Mouse (Mus musculus) frontal cortex, postnatal 25 days (tissue): ENCODE measurements around the gene Tle1.

Source experiments
- DNase-seq, 2 experiments: peaks; one replicate each; pipeline ENCODE4 v3.0.0; 2022; ENCODE audit warnings: low spot score in 2 of 2

The Tle1 gene

DNA sequence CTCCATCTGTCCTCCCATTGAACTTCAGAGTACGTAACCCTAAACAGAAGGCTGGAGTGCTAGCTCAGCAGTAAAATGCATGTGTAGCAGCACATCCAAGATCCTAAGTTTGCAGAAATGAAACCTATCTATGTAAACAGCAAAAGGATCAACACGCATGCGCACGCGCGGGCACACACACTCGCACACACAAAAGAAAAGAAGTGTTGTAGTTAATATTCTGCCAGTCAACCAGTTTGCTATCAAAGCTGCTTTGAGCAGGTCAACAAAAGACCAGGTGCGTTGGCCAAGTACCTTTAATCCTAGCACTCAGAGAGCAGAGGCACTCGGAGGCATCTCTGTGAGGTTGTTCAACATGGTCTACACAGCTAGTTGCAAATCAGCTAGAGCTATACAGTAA, 35.0 kb downstream of the Tle1 start:
- DNase-seq: no peak

DNA sequence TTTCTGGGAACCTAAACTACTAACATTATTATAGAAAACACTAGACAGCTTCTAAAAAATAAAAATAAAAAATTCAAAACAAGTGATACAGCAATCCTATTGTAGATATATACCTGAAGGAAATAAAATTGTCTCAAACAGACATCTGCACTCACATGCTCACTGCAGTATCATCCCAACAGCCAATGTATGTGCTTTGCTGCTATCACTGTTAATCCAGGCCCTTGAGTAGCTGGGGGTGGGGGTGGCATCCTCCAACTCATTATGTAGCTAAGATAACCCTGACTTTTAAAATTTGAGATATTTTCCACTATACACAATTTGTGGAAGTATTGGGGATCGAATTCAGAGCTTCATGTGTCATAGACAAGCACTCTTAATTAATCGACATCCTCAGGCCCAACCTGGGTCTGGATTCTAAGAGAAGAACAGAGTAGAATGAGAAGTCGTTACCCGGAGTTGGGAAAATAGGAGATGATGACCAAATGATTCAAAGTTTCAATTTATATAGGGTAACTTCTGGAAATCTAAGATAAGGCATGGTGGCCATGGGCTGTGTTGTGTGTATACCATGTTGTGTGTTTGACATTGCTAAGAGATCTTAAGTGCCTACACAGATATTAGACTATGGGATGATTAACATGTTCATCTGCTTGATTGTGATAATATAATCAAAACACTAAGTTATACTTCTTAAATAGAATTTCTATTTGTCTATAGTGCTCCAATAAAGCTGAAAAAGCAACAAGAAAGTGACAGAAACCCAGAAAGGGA, 38.1 kb downstream of the Tle1 start:
- DNase-seq: no peak

DNA sequence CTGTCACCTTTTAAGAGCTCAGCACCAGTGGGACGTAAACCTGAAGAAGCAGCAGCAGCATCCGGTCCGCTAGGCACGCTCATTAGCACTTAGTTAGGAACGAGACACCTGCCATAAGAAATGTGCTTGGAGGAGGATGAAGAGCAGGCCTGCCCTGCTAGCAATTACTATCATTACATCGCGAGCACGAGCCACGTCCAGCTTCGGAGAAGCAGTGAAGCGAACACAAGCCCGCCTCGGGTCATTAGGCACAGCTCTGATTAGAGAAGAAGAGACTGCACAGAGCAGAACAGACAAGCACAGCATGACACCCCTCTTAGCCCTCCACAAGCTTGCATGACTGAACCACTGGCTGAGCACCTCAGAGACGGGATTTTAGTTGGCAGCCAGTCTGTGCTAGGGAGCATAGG, 40.6 kb downstream of the Tle1 start:
- DNase-seq: no peak

DNA sequence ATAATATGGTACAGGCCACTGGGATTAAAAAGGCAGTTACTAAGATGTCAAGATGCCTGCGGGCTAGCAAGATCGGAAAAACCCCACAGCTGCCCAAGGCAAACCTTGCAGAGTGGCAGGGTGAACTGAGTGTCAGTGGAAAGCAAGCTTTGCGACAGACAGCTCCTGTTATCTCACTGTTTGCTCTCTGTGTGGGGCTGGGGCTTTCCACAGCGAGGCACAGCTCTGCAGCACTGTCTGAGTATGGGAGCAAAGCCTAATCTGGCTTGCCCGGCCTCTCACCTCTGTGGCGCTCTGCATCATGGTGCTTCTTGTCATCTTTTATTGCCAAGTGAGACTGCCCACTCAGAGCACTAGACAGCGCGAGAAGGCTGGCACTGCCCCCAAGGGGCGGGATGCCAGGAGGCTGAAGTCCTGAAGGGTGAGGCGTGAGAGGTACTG, 42.8 kb downstream of the Tle1 start:
- DNase-seq: no peak

DNA sequence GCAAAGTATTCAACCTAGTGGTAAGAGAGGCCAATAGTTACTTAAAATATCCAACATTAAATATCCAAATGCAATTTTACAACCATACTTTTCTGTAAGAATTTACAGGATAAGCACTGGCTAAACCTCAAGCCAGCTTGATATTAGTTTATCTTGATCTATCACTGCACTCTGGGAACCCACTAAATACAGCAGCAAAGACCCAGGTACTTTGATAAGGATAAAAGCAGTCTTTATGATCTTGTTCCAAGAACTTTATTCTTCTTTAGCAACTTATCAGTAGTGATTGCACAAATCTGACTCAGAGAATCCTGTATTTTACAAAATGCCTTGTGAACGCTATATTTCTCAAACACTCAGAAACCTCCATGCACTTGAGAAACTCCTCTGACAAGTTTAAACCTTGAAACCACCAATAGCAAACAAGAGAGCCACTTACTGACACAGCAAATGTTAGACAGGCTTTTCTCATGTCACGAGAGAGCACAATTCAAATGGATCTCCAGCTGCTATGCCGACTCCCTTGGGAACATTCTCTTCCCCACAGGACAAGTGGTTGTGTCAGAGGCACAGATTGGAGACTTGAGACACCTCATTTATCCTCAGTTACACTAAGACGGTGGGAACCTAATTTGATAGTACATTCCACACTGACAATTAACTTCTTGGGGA, 50.1 kb downstream of the Tle1 start:
- DNase-seq: no peak

DNA sequence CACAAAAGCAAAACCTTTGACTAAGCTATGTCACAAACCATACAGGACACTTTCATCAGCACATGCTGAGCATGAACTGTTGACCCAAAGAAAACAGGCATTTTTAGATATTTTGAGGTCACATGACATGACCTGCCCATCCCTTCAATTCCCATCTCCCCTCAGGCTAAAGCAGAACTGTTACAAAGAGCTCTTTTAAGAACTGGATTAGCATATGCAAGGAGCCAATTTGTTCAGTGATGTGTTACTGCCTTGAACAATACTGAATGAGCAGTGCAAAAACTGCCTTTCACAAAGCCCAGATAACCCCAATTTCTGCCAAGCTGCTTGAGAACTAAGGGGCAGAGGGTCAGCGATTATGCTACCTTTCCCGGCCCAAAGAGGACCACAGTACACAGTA, 54.7 kb downstream of the Tle1 start:
- DNase-seq: no peak

DNA sequence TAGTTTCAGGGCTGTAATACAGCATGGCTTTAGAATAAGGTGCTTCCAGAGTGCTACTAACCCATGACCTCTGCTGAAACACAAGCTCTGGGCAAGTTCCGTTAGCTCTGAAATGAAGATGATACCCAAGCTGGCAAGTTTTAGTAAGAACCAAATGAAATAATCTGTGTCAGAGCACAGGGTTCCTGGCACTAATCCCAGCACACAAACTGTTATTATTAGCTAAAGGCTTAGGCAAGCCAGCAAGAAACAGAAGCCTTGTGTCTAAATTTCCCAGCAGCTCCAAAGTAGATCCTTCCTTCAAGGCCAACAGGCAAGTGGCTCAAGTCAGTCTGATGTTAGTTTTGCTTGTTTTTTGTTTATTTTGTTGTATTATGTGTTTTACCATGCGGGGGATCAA, 56.2 kb downstream of the Tle1 start:
- DNase-seq: no peak

DNA sequence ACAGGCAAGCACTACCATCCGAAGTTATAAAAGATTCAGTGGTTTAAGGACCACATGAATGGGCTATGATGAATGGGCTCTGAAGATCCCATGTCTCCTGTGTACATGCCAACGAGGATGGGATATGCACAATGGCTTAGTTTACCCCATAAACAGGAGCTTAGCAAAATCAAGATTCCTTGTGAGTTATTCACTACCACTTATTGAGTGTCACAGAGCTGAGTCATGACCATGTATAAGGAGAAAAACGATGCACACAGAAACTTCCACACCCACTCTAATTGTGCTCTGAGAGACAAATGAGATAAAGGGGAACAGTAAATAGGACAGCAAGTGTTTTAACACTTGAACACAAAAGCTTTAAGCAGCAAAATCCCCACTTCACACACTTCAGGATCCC, 60.0 kb downstream of the Tle1 start:
- DNase-seq: no peak

DNA sequence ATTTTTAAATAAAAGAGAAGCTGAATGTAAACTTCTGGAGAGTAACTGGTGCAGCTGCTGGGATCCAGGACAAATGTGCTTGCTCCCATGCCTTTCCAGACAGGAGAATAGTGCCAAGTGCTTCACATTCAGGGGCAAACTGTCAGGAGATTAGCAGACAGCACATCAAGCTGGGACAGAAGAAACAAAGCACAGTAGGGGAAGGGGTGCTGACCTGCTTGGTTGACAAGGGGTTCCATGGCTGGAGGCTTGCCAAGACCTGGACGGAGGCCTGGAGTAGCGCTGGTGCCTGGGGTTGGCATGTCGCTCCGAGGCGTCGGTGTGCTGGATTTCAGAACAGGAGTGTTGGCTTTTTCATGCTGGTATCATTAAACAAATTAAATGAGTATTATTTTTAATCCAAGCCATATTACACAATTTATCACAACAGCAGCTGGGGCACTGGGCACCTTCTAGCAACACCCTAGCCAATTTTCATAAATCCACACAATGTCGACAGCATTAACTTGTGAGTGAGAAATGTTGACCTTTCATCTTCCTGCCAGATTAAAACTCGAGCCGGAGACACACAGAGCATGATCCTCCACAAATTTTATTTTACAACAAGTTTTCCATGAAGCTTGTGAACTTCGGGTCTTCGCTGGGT, 61.1 kb downstream of the Tle1 start:
- no peak for DNase-seq

DNA sequence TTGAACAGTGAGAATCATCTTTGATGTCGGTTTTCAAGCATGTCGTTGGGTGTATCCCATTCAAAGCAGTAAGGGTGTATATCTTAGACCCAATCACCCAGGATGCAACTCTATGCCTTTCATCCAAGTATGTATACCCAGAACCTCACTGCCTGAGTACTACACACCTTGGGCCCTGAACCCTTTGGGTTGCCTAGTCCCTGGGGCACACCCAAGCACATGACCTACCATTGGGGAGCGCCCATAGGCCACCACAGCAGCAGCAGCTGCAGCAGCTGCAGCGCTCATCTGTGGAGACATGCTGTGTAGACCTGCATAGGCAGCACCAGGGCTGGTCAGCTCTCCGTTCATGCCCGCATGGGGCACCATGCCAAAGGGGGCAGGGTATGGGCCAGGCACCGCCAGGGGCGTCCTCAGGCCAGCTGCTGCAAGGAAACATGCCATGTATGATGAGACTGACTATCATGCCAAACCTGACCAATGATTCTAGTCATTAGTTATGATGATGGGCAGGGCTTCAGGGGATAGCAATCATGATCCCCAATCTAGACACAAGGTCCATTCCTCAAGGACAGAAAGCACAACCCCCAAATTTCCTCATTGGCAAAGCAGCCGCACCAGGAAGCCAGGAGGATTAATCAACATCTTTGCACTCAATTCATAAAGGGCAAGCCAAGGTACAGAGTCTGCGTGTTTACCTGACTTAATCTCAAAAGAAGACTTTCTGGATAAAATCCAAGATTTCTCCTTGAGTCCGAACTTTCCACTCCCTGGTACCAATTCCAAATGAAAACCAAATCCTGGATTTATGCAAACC, 62.2 kb downstream of the Tle1 start:
- DNase-seq: no peak

DNA sequence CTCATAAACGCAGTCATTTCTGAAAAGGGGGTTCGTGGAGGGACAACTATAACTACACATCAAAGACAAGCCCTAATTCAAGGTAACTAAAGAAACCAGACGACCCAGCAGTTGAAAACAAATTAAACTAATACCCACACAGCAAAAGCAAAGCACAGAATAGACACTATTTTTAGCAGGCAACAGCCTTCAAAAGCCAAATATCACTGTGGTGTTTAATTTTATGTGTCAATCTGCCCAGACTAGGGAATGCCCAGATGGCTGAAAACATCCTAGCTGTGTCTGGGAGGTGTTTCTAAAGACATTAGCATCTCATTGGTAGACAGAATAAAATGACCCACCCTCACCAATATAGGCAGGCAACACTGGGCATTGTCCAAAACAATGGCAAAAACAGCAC, 68.1 kb downstream of the Tle1 start:
- no peak for DNase-seq

DNA sequence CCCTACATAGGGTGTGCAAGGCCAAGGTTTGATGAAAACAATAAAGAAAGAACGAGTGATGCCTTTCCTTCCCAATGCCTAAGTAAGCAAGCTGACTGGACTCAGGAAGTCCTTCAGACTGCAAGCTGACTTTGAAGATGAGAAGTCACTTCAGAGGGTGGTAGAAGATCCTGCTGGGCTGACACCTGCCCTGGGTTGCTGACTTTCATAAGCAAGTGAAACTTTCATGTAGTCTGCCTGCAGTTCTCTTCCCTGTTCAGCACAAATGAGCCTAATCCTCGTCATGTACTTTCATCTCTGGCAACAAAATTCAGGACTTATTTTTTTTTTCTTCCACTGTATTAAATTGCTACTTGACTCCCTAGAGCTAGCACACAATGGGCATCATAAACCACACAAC, 73.1 kb downstream of the Tle1 start:
- no peak for DNase-seq

DNA sequence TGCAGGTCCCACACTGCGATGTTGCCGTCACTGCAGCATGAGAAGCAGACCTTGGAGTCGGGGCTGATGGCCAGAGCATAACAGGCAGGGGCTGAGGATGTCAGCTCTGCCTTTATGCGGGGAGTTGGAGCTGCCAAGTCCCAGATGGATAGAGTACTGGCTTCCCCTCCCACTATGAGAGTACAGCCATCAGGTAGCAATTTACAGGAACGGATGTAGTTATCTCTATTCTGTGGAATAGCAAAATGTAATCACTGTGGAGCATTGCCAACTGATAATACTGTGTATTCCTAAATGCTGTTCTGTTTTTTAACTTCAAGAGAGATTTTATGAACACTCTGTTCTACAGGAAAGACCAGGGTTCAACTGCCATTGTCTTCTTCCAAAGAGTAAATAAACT, 75.9 kb downstream of the Tle1 start:
- DNase-seq: no peak

DNA sequence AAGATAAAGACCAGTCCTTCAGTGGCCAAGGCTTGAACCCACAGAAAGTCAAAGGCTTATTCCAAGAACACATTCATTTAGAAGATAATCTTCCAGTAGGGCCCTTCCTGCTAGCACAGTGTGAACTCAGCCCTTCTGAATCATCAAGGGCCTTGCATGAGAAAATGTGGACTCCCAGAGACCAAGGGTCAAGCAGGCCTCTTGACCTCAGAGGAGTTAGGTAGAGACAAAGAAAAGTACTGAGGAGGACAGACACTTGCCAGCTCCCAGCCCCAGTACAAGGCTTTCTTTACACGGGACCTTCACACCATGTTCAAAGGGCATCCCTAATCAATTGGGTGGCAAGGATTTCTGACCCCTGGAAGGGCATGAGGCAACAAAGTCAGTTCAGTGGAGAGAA, 77.9 kb downstream of the Tle1 start:
- no peak for DNase-seq

DNA sequence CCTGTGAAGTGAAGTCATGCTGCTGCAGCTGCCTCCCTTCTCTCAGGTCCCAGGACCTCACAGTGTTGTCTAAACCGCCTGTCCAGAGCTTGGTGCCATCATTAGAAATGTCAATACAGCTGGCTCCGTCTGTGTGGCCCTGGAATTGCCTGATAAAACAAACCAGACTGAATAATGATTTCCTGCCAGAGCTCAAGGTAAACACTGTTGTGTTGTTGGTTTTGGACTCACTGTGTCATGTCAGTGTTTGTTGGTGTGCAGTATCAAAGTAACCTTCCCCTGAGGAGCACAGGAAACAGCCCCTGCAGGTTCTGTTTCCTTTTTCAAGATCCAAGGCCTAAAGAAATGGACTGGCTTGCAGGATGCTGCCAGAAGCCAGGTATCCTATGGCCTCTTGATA, 78.4 kb downstream of the Tle1 start:
- DNase-seq: no peak

DNA sequence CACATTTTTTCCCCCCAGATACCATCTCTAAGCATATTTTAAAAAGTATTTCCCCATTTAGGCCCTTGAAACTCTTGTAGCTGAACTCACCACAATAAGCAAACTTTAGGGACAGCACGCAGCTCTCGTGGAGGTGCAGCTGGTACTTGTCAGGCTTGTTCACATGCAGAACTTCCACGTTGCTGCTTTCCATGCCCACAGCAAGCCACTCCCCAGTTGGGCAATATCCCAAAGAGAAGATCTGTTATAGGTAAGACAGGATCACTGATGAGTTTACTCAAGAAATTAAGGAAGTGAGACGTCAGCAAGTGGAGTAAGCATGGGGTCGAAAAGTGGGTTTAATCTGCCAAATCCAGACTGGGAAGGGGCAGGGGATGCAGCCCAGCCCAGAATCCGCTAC, 80.7 kb downstream of the Tle1 start:
- no peak for DNase-seq

DNA sequence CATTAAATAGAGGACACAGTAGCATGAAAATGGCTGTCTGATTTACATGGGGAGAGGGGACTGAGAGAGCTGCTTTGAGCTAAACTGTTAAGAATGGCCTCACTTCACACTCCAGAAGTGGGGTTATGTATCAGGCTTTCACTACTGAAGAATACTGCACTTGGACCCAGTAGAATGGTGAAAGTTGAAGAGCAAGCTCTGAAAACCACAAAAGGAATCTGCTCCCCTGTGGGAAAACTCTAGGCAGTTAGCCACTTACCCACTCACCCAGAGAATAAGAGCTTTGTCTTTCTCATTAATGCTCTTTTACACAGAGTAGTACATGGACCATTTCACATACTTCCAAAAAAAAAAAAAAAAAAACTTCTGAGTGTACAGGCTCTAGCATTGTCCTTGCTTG, 95.0 kb downstream of the Tle1 start:
- DNase-seq: no peak

DNA sequence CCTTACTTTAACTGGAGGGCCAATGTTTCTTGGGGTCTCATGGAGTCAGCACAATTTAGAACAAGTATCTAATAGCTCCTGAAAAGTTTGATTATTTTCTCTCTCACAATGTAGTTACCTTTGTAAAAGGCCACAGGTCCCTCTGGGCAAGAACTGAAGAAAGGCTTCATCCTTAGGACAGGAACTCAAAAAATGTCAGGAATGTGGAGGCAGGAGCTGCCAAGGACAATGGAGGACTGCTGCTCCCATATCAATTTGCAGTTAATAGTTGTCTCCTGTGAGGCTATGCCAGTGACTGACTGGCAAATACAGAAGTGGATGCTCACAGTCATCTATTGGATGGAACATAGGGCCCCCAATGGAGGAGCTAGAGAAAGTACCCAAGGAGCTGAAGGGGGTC, 96.5 kb downstream of the Tle1 start:
- no peak for DNase-seq

DNA sequence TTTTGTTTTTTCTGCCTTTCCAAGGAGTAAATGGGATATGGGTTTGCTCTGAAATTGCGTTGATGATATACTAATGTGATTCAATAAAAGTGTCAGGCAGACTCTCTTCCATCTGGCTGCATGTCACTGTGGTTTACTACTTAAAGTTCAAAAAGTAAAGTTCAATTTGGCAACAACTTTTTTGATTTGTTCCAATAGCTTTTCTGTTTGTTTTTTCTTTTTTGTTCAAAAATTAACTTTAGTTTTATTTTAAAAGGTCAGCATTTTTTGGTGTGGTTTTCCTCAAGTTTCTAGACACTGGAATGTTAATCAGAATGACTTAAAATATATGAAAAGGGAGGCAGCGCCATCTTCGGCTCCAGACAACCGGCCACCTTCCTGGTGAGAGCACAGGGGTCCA, 112.9 kb downstream of the Tle1 start:
- DNase-seq: no peak

DNA sequence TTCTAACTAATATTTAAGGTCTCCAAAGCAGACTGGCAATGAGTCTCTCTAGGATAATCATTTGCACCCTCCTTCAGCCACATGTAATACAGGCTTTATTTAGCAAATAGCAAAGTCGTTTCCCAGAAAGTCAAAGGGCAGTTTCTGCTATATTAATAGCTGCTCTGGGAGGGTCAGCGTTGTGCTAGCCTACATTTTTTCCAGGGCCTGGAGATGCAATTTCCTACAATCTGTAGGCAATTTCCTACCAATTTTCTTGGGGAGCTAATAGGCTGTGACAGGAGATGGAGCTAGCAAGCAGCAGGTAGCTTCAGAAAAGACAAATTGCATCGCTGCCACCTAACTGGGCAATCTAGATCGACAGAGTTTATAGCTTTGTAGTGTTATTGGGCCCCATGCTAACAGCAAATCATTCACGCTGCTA, 131.6 kb downstream of the Tle1 start:
- DNase-seq: no peak

DNA sequence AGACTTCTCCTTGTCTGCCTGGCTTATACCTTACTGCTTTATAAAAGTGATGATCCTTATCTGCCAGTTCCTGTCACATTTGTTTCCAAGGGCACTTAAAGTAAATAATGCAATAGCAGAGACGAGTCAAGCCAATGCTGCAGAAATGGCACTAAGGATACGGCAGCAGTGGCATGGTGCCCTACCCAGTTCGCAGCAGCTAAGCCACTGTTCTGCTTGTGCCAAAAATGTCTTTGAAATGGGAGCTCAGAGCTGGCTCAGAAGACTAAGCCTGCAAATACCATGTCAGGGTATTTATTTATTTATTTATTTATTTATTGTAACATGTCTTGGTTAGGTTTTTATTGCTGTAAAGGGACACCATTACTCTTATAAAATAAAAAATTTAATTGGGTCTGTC, 132.8 kb downstream of the Tle1 start:
- no peak for DNase-seq
